Mouse (Mus musculus): ENCODE data around the gene 4931414P19Rik. TPM values are rescaled to one million over a fixed set of nuclear protein-coding genes. Genes with fewer than 3 reads are reported as not detected.

4931414P19Rik gene
- total RNA-seq, 2 experiments from 2014 or later: 6.6 to 8.4 TPM

DNA sequence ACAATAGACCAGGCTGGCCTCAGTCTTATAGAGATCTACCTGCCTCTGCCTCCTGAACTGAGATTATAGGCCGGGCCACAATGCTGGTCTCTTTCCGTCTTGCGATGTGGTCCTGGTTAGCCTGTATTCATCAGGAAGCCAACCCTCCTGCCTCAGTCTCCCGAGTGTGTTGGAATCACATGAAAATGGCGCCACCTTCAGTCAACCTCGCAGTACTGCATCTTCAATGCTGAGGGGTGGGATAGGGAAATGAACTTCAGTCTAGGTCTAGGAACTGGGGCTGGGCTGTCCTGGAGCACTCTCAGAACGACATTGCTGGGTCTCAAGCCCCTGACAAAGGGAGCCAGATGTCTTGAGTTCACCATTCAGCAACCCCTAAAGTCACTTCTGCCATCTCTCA, 8.7 kb downstream of the 4931414P19Rik start:
- intact Hi-C loops (cut with DNase I): no loop called here
- DNase-seq (ENCODE audit: low spot score in 2 of 2): no peak

DNA sequence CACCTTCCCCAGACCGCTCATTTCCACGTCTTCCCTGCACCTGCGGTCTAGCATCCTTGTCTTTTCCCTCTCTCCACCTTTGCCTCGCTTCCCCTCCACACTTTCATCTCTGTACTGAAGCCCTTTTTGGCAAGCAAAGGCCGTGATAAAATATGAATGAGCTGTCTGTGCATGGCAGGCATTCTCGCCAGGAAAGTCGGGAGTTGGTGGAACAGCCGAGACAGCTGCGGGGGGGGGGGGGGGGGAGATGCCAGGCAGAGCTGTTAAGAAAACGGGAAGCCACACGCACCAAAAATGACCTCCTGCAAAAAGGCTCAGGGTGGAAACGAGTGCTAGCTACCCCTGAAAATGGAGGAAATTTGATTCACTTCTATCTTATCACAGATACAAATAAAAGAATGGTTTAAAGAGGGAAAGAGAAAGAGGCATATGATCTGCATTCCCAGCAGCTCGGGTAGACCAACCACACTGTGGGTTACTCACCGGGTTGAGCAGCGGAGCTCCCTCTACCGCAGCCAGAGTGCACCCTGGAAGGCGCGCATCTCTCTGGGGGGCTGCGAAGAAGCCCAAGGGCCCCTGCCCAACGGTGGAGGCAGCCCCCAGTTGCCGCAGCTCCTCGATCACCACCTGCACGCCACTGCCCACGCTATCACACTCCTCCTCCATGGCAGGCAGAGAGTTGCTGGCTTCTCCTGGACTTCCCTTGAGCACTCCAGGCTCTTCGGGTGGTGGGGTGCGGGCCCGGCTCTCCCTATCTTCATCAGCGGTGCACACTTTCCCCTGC, 11.0 kb downstream of the 4931414P19Rik start:
- intact Hi-C loops (cut with DNase I): no loop called here
- peak; percentile 56 to 73 for DNase-seq (ENCODE audit: low spot score in 2 of 2)

DNA sequence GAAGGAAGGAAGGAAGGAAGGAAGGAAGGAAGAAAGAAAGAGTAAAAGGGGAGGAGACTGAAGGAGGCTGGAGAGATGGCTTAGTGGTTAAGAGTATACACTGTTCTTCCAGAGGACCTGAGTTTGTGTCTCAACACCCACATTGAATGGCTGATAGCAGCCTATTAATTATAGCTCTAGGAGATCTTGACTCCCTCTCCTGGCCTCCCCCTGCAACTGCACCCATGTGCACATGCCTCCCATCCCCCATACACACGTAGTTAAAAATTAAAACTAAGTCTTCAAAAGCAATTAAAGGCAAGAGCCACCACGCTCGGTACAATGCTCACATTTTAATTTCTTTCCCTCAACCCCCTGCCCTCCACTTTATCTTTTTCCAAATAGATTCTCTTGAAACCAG, 11.7 kb downstream of the 4931414P19Rik start:
- DNase-seq (ENCODE audit: low spot score in 2 of 2): no peak
- intact Hi-C loops (cut with DNase I): no loop called here

DNA sequence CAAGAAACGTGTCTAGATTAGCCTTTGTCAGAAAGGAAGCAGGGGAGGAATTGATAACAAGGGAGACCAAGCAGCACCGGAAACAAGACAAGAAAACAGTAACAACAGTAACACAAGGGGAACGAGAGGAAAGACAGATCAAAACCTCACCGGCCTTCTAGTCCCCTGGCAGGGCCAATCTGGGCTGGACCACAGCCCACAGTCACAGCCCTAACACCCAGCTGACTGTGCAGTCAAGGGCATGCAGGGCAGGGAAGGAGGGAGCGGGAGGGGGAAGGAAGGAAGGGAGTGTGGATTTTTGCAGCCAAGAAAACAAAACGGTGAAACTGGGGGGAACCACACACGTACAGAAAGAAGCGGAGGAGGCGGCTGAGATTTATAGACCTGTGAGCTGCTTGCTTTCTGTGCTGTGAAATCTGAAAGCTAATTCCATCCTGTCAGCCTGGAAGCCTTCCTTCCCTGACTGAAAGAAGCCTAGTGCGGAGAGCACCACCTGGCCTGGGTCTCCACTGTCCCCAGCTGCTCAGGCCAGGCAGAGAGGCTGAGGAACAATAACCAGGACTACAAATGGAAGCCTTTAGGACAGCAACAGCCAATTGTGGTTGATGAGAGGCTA, 13.4 kb downstream of the 4931414P19Rik start:
- DNase-seq (ENCODE audit: low spot score in 2 of 2): peak; percentile 57 to 64
- intact Hi-C loops (cut with DNase I): no loop called here

DNA sequence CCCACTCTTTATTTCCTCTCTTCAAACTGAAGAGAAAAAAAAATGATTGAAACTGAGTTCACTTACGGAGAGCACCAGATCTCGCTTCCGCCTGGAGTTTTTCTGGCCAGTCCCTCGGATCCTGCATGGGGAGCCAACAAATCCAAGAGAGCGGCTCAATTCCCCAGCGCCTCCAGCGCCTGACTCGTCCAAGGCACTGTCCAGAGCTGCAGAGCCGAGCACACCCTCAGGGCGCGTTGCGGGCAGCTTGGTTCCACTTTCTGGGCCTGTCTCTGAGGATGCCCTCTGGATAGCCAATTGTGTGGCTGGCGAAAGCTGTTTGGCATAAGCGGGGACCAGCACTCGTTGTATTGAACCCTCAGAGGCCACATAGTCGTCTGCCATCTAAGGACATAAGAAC, 14.7 kb downstream of the 4931414P19Rik start:
- no peak for DNase-seq (ENCODE audit: low spot score in 2 of 2)
- intact Hi-C loops (cut with DNase I): no loop called here

DNA sequence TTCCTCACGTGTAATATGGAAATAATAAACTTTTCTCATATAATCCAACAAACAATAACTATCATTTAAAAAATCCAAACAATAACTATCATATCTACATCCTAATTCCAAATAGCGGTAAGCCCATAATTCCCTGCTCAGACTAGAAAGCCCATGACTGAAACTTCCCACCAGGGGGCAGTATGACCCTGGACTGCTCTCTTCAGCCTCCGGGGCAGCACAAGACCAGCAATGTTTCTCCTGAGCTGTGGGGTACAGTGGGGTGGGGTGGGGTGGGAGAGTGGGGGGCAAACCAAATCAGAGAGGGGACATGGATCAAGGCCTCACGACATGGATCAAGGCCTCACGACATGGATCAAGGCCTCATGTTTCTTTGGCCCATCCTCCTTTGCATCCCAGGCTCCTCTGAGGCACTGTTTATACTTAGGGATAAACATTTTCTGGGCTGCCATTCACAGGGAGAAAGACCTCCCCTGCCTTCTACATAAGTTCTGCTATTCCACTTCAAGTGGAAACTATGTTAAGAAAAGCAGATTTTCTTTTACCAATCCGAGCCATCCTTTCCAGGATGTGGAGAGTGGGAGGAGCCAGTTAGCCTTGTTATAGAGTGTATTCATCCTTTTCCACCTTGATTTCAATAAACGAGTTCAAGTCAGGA, 22.0 kb downstream of the 4931414P19Rik start:
- intact Hi-C loops (cut with DNase I): no loop called here
- peak; percentile 51 to 54 for DNase-seq (ENCODE audit: low spot score in 2 of 2)

DNA sequence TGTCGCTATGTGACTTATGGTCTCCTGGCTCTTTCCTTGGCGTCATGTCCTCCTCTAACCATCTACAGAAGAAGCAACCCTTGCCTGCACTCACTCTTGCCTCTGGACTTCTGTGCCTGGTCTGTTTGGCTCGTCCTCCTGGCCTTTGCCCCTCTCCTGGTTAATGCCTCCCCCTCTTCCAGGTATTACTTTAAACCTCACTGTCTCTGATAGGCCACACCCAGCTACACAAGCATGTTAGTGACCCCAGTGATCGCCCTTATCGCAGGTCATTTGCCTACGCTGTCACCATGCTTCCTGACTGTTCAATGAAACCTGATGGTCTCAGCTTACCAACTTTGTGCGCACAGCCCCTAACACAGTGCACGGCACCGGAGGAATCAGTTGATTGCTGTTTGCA, 23.3 kb downstream of the 4931414P19Rik start:
- no peak for DNase-seq (ENCODE audit: low spot score in 2 of 2)
- intact Hi-C loops (cut with DNase I): no loop called here

DNA sequence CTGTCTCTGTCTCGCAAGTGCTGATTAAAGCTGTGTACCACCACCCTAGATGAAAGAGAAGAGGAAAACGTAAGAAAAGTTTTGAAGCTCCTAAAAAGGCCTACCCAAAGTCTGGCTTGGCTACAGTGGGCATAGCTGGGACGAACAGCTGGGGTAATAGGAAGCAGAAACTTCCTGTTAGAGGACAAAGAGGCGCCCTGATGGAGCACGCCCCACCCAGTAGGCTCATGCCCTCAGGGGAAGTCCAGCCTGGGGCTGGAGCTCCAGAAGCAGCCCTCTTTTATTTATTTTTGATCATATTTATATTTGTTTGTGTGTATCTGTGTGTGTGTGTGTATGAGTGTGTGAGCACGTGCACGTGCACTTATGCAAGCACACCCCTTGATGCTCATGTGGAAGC, 26.2 kb downstream of the 4931414P19Rik start:
- DNase-seq (ENCODE audit: low spot score in 2 of 2): no peak
- intact Hi-C loops (cut with DNase I): loop anchor here (5.0 kb wide), 1 partner anchor 352 kb away; no protein-coding TSS in a partner anchor

DNA sequence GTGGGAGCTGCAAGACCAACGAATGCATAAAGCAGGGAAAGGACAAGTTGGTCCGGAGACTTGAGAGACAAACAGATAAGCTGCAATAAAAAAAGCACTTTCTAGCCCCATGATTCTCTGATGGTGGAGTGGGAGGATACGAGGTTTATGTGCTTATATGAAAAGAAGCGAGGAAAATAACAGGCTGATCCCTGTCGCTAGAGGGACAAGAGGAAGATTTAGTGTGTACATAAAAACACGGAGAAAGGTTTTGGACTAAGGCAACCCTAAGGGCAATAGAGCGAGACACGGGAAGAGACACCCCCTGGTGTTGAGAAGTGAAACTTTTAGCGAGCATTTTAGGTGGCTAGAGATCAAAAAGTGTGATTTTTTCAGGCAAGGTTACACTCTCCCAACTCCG, 27.7 kb downstream of the 4931414P19Rik start:
- intact Hi-C loops (cut with DNase I): loop anchor here (5.0 kb wide), 1 partner anchor 351 kb away; no protein-coding TSS in a partner anchor
- DNase-seq (ENCODE audit: low spot score in 2 of 2): no peak

DNA sequence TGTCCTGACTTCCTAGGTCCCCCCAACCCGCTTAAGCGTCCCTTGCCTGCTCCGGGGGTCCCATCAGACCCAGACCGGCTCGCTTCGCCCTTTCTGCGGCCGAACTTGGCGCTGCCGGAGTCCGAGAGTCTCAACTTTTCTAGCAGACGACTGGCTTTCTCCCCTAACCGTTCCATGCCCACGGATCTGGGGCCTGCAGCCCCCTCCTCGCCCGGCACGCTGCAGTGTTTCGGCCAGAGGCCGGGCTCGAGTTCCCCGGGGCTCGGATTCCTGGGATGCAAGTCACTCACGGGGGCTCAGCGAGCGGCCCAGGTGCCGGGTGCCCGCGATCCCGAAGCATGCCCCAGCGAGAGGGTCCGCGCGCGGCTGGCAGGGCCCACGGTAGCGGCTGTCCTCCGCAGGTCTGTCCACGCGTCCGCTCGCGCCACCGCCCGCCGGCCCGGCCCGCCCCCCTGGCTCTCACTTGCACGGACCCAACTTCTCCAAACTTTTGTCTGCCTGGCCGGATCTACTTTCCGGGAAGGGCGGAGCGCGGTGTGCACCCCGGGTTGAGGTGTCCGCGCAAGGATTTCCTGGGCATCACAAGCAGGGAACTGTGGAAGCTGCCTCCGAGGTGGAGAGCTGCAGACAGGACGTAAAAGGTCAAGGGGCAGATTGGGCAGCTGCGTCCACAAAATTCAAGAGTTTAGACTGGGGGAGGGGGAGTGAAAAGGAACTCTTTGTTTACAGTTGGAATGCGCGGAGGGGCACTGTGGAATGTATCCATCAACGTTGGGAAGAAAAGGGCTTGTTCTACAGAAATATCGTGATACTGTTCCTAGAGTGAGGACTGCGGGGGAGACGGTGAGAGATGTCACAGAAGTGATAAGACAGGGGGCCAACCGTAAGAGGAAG, 28.5 kb downstream of the 4931414P19Rik start, which contains the start of gene Ajuba:
Ajuba (minus strand) TSS at position 470 of the 894 bp plus-strand sequence.
- peak; percentile 72 to 78 for DNase-seq (ENCODE audit: low spot score in 2 of 2)
- intact Hi-C loops (cut with DNase I): loop anchor here (5.0 kb wide), 1 partner anchor 350 kb away; no protein-coding TSS in a partner anchor

DNA sequence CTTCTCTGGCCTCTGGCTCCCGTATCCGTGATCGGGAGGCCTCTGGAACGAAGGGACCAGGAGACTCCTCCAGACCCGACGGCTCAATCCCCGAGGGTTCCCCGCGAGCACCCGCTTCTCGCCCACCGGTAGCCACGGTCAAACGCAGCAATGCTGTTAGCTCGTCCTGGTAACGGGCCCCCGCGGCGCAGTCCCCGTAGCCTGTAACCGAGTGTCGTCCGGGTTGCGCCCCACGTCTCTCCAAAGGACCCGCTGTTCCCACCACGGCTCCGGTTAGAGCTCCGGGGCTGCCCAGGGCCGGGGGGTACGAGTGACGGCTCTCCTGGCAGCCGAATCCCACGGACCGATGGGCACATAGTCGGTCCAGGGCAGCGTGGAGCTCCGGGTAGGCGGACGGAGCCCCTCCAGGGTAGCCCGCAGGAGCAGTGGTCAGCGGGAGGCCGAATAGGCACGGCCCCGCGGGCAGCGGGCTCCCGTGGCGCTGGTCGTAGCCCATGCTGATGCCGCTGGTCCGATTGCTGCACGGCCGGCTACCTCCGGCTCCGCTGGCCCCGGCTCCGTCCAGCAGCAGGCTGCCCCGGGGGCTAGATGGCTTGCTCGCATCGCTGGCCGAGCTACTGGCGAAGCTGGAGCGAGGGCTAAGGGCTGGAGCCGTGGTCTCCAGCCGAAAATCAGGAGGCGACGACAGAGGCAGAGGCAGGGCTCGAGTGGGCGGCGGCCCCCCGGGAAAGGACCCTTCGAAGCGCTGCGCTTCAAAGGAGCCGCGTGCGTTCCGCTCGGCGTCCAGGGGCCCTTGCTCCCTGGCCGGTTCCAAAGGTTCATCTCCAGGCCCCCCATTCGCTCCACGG, 29.3 kb downstream of the 4931414P19Rik start:
- DNase-seq (ENCODE audit: low spot score in 2 of 2): no peak
- intact Hi-C loops (cut with DNase I): loop anchor here (5.0 kb wide), 1 partner anchor 349 kb away; no protein-coding TSS in a partner anchor

DNA sequence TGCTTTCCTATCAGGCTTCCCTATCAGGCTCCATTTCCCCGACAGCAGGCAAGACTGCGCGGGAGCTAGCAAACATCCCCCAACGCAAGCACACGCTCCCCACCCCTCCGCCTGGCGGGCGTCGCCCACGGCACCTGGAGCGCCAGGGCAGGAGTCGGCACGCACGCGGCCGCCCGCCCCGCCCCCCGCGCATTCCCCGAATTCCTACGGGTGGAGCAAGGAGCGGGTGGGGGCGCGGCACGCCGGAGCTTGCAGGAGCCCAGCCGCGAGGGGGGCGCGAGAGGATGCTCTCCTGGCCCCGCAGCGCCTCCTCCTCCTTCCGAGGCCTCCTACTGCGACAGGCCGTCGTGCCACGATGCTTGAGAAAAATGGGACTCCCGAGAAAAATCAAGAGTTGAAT, 30.2 kb downstream of the 4931414P19Rik start:
- no peak for DNase-seq (ENCODE audit: low spot score in 2 of 2)
- intact Hi-C loops (cut with DNase I): loop anchor here (5.0 kb wide), 1 partner anchor 348 kb away; no protein-coding TSS in a partner anchor

DNA sequence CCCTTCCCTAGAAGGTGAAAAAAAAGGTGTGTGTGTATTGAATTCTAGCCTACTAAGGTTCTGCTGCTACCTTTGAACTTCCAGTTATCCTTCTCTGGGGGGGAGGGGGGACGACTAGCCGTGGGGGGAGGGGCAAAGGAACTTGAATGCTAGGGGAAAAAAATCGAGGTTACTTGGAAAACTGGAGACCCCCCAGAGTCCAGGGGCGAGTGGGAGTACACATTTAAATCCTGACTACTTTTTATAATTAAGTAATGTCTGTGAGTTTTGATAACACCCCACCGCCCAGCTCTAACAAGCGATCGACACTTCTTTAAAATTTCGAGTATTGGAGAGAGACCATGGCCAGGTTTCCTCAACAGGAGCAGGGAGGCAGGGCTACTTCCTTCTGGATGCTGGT, 30.8 kb downstream of the 4931414P19Rik start:
- no peak for DNase-seq (ENCODE audit: low spot score in 2 of 2)
- intact Hi-C loops (cut with DNase I): loop anchor here (5.0 kb wide), 1 partner anchor 348 kb away; no protein-coding TSS in a partner anchor

DNA sequence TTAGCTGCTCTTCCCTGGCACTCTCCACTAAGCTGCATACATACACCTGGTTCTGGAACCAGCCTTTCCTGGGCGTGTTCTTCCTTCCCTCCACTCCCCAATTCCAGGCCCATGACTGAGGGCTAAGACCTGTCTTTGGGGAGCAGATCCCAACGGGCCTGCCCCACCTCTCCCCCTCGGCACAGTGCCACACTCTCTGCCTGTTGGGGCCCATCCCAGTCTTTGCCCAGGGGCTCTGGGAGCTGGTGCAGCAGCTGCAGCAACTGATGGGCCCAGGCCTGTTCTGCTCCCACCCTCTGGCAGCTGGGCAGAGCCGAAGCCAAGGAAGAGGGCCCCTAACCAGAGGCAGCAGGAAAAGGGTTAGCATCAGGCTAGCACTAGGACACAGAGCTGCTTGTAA, 31.5 kb downstream of the 4931414P19Rik start:
- no peak for DNase-seq (ENCODE audit: low spot score in 2 of 2)
- intact Hi-C loops (cut with DNase I): no loop called here

DNA sequence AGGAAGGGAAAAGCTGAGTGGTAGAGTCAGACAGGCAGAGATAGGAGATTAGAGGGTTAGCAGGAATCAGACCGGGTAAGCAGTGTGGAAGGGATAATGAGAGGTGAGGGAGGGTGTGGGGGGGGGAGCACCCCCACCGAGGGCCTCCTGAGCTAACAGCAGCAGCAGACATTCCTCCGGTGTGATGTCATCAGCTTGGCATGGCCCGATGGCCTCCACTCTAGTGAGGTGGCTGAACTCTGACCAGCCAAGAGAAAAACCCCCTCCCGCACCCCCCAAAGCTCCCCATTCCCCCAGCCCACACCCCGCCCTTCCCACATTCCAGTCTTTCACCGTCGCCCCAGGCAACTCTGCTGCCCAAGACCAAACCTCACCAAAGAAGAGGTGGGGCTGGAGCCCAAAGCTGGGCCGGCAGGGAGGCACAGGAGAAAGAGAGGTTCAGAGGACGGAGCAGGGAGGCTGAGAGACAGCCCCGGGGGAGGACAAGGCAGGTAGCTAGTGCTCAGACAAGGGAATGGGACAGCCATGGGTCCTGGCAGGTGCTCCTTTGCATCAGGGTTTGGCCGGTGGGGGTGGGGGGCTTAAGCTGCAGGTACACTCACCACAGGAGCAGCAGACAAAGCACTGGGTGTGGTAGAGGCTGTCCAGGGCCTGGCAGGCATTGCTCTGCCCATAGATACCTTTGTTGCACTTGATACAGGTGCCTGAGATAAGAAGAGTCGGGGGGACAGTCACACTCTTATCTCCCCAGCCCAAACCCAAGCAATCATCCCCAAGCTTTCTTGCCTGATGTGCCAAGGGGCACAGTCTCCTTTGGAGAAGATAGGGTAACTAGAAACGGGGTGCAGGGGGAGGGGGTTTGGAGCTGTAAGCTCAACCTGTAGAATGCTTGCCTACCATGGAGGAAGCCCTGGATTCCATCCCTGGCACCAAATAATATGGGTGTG, 32.7 kb downstream of the 4931414P19Rik start:
- DNase-seq (ENCODE audit: low spot score in 2 of 2): no peak

DNA sequence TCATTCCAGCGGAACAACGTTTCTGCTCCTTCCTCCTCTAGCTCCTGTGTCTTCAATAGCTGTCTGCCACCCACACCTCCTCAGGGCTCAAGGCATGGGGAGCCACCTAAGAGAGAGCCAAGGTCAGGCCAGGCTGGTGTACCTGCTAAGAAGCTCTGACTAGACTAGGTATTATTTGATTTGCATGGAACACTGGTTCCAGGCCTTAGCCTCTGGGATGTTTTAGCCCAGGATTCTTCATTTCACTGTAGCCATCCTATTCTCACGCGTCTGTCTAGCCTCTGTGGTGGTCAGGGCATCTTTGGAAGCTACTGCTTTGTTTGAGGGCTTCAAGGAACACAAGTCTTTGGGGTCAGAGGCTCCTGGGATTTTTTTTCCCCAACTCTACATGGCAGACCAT, 33.7 kb downstream of the 4931414P19Rik start:
- no peak for DNase-seq (ENCODE audit: low spot score in 2 of 2)
- intact Hi-C loops (cut with DNase I): no loop called here

More for the DNA sequence above, 32.7 kb downstream of the 4931414P19Rik start:
- intact Hi-C loops (cut with DNase I): no loop called here

Data from left cerebral cortex, postnatal 36 days (tissue).